Mouse (Mus musculus) c-Kit-positive CD71-positive TER-119-negative erythroid progenitor cells, embryonic 14.5 days (primary cell): ENCODE results near the gene Clrn1.

Experiments used
- DNase-seq: peaks from one replicate; pipeline ENCODE4 v3.0.0-alpha.2; 2013; ENCODE audit warnings: low read depth

The Clrn1 gene

DNA sequence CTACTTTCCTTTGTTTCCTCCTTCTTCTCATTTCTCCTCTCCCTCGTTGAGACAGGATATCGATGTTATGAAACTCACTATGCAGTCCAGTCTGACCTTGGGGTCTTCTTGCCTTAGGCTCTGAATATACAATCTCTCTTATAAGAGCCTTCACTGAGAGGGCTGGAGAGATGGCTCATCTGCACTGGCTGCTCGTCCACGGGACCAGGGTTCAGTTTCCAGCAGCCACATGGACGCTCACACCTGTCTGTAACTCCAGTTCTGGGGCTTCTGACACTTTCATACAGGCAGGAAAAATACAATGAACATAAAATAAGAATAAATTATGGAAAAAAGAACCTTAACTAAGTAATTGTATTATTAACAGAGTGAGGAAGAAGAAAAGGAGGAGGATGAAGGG, 53.6 kb downstream of the Clrn1 start:
- no peak for DNase-seq

DNA sequence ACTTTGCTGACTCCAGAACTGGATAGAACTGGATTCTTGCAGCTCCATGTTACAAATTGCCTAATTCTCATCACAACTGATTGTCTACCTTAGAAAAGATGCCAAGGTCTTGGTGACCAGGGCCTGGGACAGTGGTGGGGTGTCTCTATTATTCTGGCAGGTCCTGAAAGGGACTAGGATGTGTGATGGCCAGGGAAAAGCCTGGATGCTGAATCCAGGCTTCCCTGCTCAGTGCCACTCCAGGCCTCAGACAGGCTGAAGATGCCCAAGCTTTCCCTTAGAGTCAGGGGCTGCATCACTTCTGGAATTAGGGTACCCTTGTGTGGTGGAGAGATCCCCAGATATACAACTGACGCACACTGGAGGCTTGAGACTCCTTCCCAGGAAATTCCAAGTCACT, 55.2 kb downstream of the Clrn1 start:
- no peak for DNase-seq

DNA sequence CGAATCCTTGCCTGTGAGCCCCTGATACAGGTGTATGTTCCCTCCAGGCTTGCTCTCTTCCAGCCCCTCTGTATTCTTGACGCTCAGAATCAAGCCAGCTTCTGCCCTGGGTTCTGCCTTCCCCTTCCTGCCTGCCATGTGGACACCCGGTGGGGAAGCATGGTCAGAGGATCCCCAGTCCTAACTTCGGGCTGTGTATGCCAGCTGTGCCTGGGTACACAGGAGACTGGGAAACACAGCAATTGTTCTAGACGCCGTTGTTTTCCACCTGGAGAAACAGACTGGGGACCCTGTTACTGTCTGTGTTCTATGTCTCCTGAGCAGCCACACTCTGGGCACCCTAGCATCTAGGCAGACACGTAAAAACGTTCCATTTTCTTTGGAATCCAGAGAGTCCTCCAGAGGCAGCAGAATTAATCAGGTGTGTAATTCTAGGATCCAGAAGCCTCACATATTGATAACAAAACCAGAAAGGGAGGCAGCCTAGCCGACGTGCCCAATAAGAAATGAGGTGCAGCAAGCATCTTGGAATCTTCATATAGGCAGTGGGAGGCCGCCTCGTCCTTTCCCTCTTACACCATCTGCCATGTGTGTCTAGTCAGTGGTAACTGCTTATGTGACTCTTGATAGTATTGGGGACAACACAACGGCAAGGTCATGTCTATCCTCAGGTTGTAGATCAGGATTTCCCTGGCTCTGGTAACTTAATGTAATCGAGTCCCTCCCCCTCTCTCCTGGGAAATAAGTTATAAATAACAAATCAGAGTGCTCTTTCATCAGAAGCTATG, 56.6 kb downstream of the Clrn1 start:
- no peak for DNase-seq

DNA sequence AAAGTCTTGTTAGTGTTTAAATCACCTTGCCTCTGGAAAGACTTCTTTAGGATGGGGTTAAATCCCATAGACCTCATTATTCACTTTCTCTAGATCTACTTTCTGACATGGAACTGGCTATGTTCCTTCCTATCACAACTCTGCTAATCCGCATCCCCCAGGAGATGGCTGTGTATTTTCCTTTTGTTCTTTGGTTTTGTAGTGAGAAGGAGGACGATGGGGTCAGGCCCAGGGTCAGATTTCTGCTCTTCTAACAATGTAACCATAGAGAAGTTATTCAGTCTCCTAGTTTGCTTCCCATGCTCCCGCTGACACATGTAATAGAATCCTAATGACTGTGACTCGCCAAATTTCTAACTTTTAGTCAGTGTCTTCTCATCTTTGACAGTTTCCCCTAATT, 58.9 kb downstream of the Clrn1 start:
- no peak for DNase-seq

DNA sequence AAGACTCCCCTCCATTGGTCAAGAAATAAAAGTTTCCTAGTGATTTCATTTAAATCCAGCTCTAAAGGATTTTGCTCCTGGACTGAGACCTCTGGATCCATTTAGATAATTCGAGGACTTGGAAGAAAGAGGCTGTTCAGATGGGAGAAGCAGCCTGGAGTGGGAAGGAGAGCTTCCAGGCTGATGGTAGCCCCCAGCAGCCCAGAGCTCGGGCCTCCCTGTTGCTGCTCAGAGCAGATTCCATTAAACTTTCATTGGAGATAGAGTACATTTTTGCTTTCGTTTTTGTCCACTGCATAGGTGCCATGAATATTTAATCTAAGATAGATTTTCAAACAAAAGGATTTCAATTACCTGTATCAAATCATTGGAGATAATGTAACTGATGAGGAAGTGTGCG, 62.9 kb downstream of the Clrn1 start, which contains the start of gene Mindy4b-ps:
TSS of gene Mindy4b-ps (minus strand) at position 101 of the 400 bp plus-strand sequence.
- no peak for DNase-seq

DNA sequence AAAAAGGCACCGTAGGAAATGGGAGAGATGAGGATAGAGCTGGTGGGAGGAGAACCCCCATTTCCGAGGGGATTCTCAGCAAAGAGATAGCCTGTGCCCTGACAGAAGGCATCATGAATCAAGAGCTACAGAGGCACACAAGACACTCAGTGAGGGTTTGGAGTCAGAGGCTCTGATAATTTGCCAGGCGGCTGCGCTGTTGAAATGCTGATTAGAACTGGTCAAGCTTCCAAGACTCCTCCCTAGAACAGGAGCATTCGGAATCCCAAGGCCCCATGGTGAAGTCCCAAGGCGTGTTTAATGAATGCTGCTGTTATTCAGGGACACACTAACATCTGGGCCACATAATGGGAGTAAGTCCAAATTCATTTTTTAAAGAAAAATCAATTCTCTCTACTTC, 67.8 kb downstream of the Clrn1 start:
- no peak for DNase-seq

DNA sequence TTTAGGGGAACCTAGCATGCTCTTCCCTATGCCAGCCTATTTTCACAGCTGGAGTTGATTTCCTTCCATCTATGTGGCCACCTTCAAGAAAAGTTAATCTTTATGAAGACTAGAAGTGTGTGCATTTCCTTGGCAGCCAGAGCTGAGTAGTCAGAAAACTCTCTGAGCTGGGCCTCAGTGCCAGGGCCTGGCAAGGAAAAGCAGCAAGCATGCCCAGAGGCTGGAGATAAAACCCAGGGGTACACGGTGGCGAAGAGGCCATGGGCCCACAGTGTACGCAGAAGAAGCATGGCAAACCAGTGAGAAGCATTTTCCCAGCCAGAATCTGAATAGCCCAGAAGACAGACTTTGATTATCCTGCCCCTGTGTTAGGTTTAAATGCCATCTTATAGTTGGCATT, 70.9 kb downstream of the Clrn1 start:
- no peak for DNase-seq

DNA sequence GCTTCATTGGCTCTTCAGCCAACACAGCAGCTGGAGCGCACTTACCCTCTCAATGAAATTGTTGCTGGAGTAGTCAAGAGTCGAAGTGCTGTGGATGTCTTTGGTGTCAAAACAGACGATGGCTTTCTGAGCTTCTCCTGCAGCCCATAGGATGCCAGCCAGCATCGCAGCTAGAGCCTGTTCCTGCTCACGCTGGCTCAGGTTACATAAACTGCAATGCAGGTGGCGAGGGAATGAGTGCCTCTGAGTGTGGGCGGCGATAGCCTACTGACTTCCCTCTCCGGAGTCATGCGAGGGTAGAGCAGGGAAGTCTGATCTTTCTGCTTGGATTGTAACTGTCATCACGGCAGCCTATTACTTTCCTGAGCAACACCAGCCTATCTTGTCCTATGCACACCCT, 74.8 kb downstream of the Clrn1 start:
- no peak for DNase-seq

DNA sequence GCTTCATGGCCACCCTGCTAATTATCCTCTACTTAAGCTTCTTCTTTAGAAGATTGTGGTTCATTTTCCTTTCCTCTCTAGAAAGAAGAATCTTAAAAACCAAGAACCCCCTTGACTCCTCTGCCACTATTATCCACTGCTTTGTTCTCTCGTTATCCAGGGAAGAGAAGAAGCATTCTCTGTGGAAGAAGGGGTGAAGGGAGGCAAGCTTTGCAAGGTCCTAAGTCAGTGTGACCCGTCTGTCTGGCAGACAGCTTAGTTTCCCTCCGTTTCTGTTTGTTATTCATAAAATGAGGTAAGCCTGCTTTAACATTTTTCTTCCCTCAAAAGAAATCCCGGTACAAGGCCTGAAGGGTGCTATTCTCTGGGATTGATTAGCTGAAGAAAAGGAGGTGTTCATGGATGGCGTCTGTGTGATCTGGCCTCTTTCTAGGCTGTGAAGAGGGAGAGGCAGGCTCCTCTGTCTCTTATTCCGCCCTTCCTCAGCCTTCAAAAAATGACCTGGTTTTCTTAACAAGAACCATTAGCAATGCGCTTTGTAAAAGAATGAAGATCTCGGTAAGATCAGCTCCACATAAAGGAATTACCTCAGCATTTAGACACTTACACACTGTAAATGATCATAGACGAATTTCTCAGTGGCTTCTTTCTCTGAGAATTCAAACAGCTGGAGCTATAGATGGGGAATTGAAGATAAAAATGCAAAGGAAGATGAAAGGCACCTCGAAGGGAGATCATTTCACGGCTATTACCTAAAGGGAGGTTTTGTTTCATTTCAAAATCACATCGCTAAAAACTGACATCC, 75.8 kb downstream of the Clrn1 start:
- no peak for DNase-seq

DNA sequence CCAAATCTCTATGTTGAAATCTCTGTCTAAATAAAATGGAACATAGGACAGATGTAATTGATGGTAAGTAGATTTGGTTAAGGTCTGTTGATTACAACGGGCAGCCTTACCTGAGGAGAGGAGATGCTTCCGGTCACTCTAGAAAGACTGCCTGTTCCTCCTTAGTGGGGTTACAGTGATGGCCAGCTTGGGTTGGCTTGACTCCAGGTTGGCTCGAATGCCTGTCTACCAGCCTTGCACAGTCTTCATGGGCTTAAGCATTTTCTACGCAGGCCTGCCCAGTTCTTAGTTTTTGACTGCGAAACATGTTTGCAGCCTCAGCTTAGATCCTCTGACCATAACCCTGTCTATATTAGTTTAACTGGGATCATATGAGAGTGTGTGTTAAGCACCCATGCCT, 76.5 kb downstream of the Clrn1 start:
- no peak for DNase-seq

DNA sequence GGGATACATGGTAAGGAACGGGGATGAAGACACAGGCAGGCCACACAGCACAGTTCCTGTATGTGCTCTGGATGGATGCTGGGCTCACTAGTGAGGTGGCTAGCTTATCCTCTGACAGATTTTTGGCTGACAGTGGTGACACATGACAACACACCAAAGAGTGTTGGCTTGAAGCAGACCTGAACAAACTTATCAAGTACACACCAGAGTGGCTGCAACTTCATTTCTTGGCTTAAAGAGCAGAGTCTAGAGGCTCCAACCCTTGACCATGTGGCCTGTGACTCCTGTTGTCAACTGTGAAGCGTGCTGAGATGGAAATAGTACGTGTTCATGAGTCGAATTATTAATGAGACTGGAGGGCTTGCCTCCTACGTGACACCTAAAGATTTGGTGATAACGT, 80.4 kb downstream of the Clrn1 start:
- no peak for DNase-seq

DNA sequence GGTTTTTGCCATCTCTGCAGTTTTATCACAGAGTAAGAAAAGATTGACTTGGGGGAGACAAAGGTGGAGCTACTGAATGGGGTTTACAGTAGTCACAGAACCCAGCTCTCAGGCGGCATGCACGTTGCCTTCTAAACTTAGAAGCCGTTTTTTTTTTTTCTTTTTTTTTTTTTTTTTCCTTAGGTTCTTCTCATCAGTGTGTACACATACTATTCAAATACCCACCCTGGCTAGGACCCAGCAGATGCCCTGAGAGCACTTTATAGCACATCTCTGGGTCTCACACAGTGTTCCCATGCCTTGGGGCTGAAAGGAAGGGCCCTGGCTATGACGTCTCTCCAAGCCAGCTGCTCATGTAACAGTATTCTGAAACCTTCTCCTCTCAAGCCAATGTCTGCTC, 86.5 kb downstream of the Clrn1 start:
- no peak for DNase-seq

DNA sequence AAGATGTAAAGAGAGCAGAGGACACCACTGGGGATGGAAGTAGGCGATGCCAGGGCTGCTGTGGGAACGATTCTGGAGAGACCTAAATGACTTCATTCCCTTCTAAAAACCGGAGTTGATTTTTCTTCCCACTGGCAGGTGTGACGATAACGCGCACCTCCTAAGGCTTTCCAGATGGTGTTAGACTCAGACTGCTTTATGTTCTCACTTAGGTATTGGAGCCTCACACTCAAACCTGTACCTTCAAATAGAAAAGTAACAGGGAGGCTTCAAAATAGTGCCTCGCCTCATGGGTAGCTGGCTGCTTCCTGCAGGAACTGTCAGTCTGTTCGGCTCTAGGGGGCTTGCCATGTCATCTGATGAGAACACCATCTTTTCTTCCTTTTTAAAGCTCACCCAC, 86.9 kb downstream of the Clrn1 start:
- DNase-seq, result no peak
